Mouse (Mus musculus) CH12.LX (cell line): ENCODE measurements around the gene Ckap4.

Experiments used
- POLR2A ChIP-seq: IDR thresholded peaks from 2 replicates; pipeline ENCODE4 v1.6.1; 2011; ENCODE audit warnings: low read depth, mild to moderate bottlenecking, improper control_type of control experiment, low read length
- ZMIZ1 ChIP-seq: IDR thresholded peaks from 2 replicates; pipeline ENCODE4 v1.6.1; 2012; ENCODE audit warnings: low read depth, mild to moderate bottlenecking, inconsistent platforms, low read length, improper control_type of control experiment

DNA sequence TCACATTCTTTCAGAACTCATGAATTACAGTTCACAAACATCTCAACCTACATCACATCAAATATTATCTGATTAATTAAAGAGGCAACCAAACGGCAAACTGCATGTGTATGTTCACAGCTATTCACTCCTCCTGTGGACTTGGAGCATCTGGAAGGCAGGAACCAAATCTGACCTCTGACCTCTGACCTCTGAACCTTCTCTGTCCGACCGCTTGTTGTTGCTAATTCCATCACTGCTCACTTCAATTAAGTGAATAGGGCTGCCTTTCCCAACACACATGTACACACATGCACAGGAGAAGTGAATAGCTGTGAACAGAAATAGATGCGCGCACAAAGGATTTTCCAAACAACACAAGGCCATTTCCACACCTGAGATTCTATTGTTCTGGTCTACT, 28.3 kb upstream of the Ckap4 start:
- TF ChIP-seq ZMIZ1 (no peak), POLR2A (no peak)
